Mouse (Mus musculus) cerebellum, postnatal 14 days (tissue): Measurements from ENCODE around the gene Rftn2.
A peak's percentile ranks its signal among the peaks of the same experiment; 100 is the strongest.

ENCODE experiments used
- DNase-seq, 2 experiments: peaks; one replicate each; pipeline ENCODE4 v3.0.0; 2021; ENCODE audit warnings: mixed read lengths in 2 of 2

The Rftn2 gene

DNA sequence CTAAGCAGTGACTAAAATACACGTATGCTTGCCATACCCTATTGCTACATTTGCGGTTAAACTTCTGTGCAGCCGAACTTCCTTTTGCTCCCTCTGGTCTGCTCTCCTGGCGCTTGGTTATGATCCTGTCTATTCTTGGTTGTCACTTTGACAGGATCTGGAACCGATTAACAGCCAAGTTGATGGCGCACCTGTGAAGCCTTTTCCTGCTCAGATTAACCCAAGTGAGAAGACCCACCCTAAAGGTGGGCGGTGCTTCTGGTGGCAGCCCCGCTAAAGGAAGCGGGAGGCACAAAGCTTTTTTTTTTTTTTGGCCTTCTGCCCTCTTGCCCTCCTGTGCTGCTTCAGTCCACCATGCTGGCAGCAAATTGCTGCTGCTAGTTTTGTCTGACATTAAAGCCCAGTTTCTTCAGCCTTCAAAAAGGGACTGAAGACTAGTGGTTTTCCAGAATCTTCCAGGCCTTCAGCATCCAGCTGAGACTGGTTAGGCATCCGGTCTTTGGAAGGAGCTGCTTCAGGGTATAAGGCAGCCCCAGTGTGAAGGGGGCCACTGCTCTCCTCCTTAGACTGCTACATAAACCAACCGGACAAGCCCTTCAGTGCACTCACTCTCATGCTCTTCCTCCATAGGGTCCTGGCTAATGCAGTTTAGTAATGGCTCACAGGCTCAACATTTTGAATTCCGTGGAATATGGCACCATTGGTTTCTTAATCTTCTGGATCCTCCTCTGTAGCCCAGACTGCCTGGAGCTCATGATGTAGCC lies 16.2 kb downstream of the Rftn2 start:
- peak in 1 of 2 experiments; percentile 16 for DNase-seq

DNA sequence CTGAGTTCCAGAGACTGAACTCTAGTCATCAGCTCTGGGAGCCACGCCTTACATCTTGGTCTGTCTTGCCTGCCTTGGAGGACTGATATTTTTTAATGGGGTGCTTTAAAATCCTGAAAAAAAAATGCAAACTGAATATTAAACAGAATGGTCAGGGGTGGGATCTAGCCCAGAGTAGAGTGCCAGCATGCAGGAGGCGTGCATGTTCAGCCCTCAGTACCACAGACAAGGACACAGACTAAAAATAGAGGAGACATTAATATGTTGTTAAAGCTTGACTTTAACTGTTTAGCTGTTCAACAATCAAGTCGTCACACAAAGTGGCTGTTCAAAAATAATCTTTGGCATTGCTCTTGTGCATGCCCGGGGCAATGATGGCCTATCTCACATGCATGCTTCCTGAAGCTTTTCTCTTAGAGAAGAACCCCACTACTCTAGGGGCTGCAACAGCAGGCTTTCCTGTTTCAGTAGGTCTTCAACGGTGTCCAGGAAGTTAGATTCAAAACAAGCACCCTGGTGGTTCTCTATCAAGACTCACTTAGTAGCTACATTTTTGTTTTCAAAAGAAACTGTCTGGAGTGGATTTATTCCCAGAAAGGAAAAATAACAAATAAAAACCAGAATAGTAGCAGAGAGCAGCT lies 18.0 kb downstream of the Rftn2 start:
- DNase-seq, result no peak

DNA sequence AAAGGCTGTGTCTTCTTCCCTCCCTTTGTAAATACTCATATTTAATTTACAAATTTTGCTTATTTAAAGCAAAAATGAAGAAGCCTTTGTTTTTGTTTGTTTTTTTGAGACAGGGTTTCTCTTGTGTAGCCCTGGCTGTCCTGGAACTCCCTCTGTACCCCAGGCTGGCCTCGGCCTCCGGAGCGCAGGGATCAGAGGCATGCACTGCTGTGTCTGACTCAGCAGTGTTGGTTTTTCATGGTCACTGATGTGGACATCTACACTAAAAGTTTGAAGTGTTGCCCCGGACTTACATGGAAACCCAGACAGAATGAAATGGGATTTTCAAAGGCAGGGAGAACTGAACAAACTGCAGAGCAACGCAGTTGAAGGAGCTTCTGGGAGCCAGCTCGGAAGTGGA lies 19.0 kb downstream of the Rftn2 start:
- DNase-seq, result no peak

DNA sequence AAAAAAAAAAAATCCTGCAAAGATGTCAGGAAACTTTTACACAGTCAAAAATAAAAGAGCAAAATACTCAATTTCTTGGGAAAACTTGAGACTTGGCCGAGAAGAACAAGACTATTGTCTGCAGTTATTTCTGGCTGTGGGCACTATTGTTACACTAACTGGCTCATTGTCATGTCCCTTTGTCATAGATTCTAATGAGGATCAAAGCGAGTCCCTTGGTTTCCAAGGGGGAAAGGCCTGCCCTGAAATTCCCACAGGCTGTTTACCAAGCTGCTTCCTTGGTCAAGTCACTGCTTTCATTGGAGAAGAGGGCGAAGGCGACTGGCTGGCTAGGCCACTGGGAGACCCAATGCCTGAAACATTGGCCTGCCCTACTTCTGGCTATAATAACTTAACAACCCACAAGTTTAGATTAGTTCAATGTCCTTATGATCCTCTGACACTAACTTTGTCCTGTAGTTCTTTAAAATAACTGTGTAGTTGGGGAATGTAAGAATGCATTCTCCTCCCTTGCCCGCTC lies 20.7 kb downstream of the Rftn2 start:
- no peak for DNase-seq

DNA sequence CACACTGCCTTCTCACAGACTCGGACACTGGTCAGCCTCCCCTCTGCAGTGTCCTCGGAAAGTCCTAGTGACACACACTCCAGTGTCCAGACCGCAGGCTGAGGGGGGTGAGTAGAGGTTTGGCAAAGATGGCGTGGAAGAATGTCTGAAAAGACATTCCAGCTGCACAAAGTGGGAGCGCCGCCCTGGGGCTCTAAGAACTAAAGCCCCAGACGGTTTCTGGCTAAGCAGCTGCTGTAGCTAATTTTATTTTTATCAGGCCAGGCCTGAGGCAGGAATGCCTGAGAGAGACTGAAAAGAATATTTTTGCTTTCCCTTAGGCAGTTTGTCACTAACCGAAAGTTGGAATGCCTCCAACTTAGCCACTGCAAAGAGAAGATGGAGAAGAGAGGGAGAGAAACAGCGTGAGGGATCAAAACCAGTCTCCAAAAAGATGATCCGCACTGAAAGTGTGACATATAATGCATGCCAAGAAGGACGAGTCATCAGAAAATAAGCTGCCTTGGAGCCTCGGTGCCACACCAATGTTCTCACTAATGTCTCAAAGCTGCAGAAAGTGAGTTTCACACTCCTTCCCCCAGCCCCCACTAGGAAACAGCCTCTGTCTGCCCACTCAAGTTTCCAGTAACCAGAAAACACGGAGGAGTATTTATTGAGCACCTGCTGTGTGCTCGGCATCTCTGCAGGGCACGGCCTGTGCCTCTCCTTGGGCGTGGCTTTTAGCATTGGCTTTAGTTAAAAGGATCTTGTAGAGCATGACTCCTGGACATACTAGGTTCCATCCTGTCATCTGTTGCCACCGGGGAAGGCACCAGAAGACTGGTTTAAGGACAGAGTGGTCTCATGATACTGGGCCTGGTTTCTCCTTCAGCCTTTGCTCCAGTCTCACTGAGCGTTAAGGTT lies 24.5 kb downstream of the Rftn2 start:
- DNase-seq, result no peak

DNA sequence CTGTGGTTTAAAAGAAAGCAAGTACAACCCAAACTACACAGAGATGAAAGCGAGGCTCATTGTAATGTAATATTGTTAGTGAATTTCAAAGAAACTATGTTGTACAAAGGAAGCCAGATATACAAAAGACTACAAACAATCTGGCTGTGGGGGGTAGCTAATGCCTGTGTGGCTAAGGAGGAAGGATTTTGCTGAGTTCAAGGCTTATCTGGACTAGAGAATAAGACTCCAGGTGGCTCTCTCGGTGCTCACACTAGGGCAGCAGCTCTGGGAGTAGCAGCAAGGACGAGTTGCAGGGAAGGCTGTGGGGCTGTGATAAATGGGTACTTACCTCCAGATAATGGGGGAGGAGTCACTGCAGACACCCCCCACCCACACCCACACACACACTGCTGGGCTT lies 27.9 kb downstream of the Rftn2 start:
- no peak for DNase-seq

DNA sequence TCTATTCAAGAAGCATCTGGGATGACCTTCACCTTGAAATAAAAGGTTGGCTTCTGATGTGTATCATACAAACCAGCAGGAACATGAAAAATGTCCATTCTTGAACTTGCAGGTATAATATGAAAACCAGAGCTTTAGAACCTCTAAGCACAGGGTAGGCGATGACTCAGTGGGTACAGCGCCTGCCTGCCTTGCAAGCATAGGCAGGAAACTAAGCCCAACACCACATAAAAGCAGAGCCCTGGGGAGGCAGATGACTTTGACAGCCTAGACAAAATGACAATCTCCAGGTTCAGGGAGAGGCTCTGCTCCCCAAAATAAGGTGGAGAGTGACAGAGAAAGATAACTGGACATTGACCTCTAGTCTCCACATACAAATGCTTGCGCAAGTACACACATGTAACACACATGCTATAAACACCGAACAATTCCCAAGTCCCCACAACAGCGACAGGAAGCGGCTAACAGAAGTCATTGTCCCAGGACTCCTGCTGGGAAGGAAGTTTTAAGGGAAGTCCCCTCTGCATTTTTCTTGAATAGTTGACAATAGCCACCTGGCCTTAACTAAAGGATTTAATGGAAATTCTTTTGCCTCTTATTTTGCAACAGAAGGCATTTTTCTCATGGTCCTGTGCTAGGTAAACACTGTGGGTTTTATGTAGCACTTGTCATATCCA lies 30.1 kb downstream of the Rftn2 start:
- no peak for DNase-seq

DNA sequence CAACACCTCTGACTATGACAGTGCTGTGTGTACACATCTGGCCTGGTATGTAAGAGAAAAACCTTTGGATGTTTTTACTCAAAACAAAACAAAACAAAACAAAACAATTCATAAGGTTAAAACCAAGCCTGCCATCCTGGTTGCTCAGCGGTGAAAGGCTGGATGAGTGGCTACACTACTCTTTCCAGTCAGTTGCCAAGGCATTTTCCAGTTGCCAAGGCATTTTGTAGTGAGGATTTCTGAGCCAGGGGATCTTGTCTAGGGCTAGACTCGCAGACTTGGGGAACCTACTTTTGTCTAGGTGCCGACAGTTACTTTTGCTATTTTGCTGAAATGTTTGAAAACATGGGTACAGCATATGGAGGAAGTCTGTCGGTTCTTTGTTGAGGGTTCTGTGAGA lies 31.6 kb downstream of the Rftn2 start:
- DNase-seq, result no peak

DNA sequence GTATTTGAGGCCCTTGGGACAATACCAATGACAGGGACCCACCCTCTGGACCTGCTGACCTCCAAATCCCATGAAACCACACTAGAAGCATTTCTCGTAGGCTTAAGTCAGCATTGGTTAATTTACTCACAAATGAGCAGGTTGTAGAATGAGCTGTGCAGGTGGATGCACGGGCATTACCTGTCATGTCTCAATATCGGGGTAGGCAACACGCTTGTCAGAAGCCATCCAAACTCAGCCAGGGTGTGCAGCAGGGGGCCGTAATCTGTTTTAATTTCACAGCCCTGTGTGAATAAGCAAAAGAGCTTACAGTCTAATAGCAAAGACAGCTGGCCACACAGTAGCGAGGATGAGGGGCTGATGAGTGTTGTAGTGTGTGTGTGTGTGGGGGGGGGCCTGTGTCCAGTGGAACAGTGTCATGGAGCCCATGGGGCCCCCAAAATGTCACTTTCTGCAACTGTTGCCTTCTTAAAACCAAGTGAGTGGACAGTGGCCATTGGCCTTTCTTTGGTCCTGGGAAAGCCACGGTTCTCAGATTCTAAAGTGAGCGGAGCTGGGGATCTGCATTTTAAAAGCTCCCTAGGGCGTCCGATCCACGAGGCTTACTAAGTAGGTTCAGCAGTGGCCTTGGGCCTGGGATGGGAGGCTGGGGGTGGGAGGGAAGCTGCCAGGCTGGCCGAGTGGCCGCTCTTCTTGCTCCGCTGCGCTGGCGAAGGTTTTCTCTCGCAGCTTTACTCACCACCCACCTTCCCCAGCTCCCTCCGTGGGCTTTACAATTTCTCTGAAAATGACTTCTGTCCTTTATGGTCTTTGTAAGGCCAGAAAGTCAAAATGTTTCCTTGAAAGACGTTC lies 32.3 kb downstream of the Rftn2 start:
- DNase-seq, result no peak

DNA sequence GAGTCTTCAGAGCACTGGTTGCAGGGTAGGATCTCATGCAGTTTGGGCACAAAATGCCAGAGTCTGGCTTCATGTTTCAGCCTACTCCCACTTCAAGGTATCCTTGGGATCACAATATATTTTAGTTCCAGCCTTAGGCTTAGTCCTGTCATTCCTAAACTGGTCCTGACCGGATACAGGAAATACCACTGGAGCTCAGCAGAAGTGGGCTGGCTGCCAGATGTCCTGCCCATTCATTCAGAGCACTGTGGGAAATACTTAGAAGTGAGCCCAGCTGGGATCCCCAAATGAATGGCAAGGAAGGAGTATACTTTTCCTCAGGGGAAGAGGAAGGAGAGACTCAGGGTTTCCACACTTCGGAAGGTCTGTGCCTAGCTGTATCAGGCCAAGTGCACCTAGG lies 33.3 kb downstream of the Rftn2 start:
- DNase-seq, result peak in 1 of 2 experiments; percentile 38

DNA sequence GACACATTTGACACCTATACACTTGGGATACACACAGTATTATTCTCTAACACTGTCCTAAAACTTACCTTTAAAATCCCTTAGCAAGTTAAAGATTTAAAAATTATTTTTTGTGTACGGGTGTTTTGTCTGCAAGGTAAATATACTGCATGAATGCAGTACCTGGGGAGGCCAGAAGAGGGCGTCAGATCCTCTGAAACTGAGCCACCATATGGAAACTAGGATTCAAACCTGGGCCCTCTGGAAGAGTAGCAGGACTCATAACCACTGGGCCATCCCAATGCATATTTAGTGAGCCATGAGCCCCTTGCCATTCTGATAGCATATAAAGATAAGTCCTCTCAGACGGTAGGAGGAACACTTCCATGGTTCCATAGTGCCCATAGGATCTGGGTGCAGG lies 33.8 kb downstream of the Rftn2 start:
- DNase-seq, result peak in 1 of 2 experiments; percentile 41

DNA sequence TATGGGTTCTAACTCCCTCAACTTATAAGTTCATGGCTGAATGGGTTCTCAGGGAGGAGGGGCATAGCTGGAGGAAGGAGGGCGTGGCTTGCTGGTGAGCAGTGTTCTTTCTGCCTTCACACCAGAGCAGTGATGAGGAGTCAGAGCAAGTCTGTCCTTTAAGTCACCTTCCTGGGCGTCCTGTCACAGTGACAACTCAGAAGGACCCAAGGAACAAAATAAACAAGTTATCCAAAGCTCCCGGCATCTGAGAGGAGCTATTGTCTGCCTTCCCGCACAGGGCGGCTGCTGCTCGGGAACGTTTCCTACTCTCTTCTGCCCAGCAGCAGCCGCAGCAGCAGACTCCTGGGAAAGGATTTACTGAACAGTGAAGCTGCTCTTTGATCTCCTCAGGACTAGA lies 34.6 kb downstream of the Rftn2 start:
- DNase-seq, result no peak

DNA sequence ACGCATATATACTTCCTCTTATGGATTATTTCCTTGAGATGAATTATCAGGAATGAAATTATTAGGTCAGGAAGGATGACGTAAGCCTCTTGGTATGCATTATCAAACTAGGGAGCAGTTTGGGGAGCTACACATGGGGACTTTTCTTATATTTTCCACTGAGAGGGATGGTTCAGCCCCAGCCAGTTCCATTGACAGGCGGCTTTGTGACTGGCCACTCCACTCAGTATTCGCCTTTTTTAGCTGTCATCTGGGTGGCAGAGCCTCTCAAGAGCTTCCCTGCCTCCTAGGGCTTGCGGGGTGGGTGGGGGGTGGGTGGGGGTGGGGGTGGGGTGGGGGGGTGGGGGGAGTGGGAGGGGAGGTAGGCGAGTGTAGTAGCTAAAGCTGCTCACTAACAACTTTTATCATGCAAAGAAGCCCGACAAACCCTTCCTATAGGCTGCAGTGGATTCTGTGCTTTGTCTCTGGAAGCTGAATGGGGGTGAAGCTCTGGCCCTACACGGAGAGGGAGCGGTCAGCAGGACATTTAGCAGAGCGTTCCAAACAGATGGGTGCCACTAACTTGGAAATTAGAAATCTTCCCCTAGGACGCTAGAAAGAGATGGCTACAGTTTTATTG lies 39.9 kb downstream of the Rftn2 start:
- DNase-seq, result no peak

DNA sequence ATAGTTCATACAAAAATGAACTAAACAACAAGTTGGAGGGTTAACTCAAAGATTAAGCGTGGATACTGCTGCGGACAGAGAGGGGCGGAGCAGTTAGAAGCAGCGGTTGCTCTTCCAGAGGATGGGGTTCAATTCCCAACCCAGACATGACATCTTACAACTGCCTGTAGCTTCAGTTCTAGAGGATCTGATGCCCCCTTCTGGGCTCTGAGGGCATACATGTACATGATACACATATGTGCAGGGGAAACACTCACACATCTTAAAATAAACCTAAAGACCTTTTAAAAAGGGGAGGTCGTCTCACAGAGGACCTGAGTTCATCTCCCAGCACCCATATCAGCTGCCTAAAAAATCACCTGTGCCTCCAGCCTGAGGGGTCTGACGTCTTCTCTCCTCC lies 40.9 kb downstream of the Rftn2 start:
- no peak for DNase-seq

DNA sequence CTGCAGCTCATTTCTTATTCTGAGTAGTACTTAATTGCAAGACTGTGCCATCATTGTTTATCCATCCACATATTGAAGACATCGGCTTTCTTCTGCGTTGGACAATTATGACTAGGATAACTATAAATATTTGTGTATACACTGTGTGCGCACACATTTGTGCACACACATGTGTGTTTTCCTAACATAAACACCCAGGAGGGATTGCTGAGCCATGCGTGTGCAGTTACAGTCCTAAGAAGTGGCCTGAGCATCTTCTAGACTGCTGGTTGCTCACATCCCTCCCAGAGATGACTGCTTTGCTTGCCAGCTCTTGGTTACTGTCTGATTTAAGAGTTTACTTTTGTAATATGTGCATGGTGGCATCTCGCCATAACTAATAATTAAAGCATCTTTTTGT lies 44.2 kb downstream of the Rftn2 start:
- DNase-seq, result no peak

DNA sequence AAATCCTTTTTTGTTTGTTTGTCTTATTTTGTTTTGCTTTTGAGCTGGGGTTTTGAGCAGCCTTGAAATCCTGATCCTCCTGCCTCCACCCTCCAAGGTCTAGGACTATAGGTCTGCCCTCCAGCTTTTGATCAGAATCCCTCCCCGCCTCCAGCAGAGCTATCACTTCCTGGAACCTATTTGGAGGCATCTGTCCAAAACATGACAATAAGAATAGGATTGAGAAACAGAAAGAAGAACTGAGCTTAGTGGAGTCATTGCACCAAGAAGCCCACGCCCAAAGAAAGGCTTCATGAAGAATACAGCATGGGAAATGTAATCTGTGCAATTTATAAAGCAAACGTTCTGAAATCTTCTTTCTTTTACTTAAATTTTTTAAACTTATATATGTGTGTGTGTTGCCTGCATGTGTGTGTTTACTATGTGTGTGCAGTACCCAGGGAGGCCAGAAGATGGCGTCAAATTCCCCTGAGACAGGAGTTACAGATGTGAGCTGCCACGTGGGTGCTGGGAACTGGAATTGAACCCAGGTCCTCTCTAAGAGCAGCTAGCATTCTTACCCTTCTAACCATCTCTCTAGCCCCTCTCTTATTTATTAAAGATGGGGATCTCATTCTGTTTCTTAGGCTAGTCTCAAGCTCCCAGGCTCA lies 46.5 kb downstream of the Rftn2 start:
- no peak for DNase-seq

DNA sequence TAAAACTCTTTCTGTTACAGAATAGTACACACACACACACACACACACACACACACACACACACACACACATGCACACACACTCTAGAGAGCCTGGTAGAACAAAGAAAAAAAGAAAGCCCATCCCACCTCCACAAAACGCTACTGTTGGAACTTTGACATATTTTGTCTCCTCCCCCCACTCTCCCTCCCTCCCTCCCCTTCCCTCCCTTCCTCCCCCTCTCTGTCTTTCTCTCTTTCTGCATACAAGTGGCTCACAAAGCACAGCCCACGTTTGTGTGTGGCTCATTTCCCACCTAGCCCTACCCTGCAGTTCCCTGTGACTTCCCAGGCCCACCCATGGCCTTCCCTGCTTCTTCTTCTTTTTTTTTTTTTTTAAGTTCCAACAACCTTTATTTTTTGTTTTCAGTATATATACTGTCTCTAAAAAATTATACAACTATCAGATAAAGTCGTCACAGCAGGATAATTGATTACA lies 52.0 kb downstream of the Rftn2 start:
- no peak for DNase-seq

DNA sequence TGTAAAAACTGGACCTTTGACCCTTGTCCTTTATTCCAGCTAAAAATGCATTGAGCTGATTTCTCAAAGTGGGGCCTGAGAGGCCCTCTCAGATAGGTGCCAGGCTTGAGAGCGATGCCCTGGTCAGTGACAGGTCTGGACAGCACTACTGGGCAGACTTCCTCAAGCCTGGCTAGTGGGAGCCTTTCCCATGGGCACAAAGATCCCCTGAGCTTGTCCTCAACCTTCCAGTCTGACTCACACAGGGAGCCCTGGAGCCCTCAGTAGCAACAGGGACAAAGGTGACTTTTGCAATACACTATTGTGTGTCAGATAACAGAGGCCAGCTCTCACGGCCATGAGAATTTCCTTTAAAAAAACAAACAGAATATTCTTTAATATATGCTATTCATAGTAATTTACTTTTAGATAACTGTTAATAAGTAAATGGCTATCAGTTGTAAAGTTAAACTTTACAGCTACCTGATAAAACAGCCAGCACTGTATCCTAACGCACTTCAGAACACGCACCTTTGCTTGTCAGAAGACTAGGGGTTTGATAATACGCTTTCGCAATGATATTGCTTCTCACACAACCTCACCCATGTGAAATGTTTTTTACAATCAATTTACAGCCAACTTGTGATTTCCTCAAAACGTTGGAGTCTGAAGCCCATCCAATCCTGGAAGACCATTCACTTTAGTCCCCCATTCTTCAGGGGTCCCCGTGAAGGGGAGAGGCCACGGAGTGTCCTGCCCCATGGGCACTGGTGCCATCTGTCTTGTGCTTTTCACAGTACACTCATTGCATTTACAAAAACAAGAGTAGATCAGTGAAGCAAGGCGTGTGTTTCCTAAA lies 52.6 kb downstream of the Rftn2 start:
- no peak for DNase-seq
